Mouse (Mus musculus) lung, postnatal 25 days (tissue): ENCODE results near the gene Olfr734.

ENCODE experiments used
- DNase-seq: peaks from one replicate; pipeline ENCODE4 v3.0.0; 2022; ENCODE audit warnings: low spot score

Gene Olfr734

GRCm38 (mm10) chr14:50326661-50327060 is at the start of gene Olfr734:
TSS of gene Olfr734 (minus strand) at chr14:50326761.
- DNase-seq = no peak

DNA sequence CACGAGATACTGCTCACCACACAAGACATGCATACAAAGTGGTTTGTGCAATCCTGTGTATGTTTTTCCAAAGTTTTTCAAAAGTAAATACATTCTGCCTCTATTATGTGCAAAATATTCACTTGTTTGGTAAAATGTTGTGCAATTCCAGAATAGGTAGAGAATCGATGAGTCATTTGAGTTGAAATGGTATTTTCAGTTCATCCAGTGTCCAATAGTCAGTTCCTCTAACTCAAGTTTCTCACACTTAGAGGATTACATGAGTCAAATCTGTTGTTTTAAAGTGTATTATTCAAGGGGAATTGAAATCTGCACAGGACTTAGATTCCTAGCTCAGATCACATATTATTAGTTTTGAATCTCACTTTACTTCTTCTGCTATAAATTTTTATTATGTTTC is 37.0 kb upstream of the Olfr734 start:
- DNase-seq = no peak

DNA sequence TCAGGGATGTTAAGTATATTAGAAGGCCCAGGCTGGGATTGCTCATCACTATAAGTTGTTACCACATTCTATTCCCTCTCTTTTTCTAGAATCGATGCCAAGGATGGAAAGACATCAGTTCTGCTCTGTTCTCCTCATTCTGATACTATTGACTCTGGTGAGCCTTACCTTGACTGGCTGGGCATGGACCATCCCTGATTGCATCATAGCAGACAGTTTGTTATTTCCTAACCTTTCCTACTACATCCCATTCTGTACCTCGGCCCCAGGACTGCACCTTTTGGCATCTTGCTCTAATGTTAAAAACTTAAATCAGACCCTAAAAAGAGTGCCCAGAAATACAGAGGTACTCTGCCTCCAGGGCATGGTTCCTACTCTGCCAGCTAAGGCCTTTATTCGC is 33.9 kb upstream of the Olfr734 start:
- DNase-seq = no peak

GRCm38 (mm10) chr14:50357593-50357992 is 31.0 kb upstream of the Olfr734 start, which contains the start of gene Tlr11:
TSS of gene Tlr11 (plus strand) at chr14:50357914.
- DNase-seq = no peak

DNA sequence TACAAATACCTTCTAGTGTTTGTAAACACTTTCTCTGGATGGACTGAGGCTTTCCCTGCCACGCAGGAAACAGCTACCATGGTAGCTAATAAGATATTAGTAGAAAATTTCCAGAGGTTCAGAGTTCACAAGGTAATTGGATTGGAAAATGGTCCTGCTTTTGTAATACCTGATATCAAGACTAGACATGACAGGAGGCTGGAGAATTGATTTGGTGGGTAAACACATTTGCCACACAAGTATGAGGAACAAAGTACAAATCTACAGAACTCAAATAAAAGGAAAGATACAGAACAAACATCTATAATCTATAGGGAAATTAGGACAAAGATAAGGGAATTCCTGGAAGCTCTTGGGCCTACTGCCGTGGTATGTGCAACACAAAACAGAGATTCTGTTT is 30.2 kb upstream of the Olfr734 start:
- no peak for DNase-seq

DNA sequence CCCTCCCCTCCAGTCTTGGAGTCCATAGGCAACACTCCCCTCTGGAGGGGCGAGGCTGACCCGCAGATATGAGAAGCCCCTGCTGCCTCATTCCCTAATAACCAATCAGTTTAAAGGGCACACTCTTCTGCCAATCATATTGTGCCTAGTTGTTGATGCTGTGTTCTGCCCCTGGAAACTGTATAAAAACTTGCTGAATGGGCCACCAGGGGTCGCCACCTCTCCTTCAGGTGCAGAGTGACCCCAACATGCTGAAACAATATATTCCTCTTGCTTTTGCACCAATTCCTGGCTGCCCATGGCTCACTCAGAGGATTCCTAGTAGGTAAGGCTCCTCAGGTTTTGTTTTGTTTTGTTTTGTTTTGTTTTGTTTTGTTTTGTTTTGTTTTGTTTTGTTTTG is 25.9 kb upstream of the Olfr734 start:
- no peak for DNase-seq

DNA sequence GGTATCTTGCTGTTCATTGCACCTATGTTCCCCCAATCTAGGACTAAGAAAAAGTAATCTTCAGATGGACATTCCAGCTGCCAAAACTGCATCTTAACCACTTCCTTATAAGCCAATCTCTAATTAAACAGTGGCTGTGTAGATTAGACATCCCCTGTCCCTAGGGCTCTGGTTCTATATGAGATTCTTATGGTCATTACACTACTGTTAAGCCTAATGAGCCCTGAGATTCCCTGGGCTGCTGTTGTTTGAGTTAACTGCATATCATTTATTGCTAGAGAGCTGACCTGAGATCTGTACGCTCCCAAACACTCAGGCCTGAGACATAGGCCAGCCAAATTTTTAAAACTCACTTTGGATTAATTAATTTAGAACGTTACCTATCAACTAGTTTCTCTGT is 22.2 kb upstream of the Olfr734 start, which contains the start of gene Olfr735:
Gene Olfr735, minus strand, starts transcription at position 77 of the 400 bp plus-strand sequence.
- DNase-seq = no peak

- no peak for DNase-seq
These were observed 25.1 kb downstream of the Olfr734 start, which contains the start of gene Olfr733 for GRCm38 (mm10) chr14:50301422-50301821. TSS of gene Olfr733 (minus strand) at chr14:50301522.

DNA sequence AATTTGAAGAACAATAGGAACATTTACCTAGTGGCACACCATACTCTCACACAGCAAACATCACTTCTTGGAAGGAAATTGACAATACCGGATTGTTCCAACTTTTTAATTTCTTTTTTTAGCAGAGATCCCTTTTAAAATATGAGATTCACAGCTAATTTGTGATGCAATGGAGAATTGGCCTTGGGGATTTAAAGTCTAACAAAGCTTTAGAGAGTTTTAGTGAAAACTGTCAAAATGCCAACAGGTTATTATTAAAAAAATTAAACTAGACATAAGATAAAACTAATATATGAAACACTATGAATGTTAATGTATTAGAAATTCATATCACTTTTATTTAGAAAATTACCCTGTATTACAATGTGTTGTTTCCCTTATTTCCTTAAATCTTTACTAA is 42.5 kb downstream of the Olfr734 start, which contains the start of gene Olfr732:
Gene Olfr732, minus strand, starts transcription at position 101 of the 400 bp plus-strand sequence.
- DNase-seq = no peak
